ENCODE assay signal across 8 mouse cellular contexts in genomic region chr11:118236520-118237190, GRCm38 (mm10). TPM values are rescaled to one million over a fixed set of nuclear protein-coding genes. Genes with fewer than 3 reads are reported as not detected.
DNase-seq lines count a peak whose midpoint lies in the region; ATAC-seq and TF ChIP-seq lines count a peak whose summit lies in the region.

No protein-coding gene starts in this region.

- H3K4me1 ChIP-seq in kidney, embryonic 15.5 days, result peaks cover 66% of the 10 kb centered on the region

- WGBS in kidney, embryonic 15.5 days, result 27% methylated on average over 6 of the region's 6 CpGs

- TF ChIP-seq CTCF in left cerebral cortex, adult 2 months (IDR thresholded peaks at IDR 0.05), result no peak; the same call in 1 of the 2 replicates

- peak; percentile 35 for ATAC-seq in common myeloid progenitor, adult 5-6 weeks (replicated peaks; ENCODE audit: low read depth, poor library complexity, severe bottlenecking)
- ATAC-seq in kidney, embryonic 15.5 days (replicated peaks; ENCODE audit: low FRiP score), result peak; percentile 19; the same call in 1 of the 2 replicates
- ATAC-seq in megakaryocyte-erythroid progenitor cell, adult 5-6 weeks (replicated peaks; ENCODE audit: low FRiP score, low TSS enrichment, poor library complexity, severe bottlenecking), result no peak

- no peaks in the 10 kb centered on the region for H3K9me3 ChIP-seq in kidney, embryonic 15.5 days (replicated peaks)

- no peaks in the 10 kb centered on the region for H3K27me3 ChIP-seq in kidney, embryonic 15.5 days

- 0 out of 2 replicates have a peak overlapping the region, but pooled peaks have one; percentile 3 for H3K27ac ChIP-seq in left cerebral cortex, adult 2 months
- H3K27ac ChIP-seq in kidney, embryonic 15.5 days, result peak overlapping the region; percentile 81

- intact Hi-C loops in left cerebral cortex, adult 2 months (cut with DNase I), result no loop called here
- intact Hi-C loops in left cerebral cortex, postnatal 4 days (cut with DNase I), result no loop called here

- H3K9ac ChIP-seq in kidney, embryonic 15.5 days, result no peak overlapping the region

- no peak overlapping the region; the same call in 1 of the 2 replicates for H3K4me2 ChIP-seq in kidney, embryonic 15.5 days

- H3K4me3 ChIP-seq in left cerebral cortex, adult 2 months, result no peak overlapping the region
- no peak overlapping the region for H3K4me3 ChIP-seq in kidney, embryonic 15.5 days (replicated peaks)

- no peak for DNase-seq in left cerebral cortex, adult 2 months (ENCODE audit: extremely low spot score in 1 of 2, low spot score in 2 of 2)
- no peak for DNase-seq in left cerebral cortex, adult 18-20 months (ENCODE audit: low spot score in 2 of 2)
- DNase-seq in mesoderm, embryonic 11.5 days (ENCODE audit: low read depth, low spot score), result peak; percentile 14
- no peak for DNase-seq in left cerebral cortex, postnatal 4 days
- no peak for DNase-seq in cerebellum, adult 18-20 months

- no peaks in the 10 kb centered on the region for H3K36me3 ChIP-seq in kidney, embryonic 15.5 days

RNA-seq across cellular contexts. Expression of gene Cyth1, which starts 11.7 kb away (rescaled TPM):
- total RNA-seq in left cerebral cortex, adult 2 months (2021), result 10 to 100 TPM; 65.2 to 69.3 TPM
- total RNA-seq in left cerebral cortex, adult 18-20 months (2021), result 10 to 100 TPM; 62.0 to 68.2 TPM
- 35.6 and 37.5 TPM in 2 replicates for total RNA-seq in common myeloid progenitor, adult 5-6 weeks (2017)
- 16.4 and 16.5 TPM in 2 replicates for polyA plus RNA-seq in kidney, embryonic 15.5 days (2015; fragmentation: Nextera tagmentation; extraction: Ambion mirVana)
- 6.8 and 14.3 TPM in 2 replicates for total RNA-seq in megakaryocyte-erythroid progenitor cell, adult 5-6 weeks (2014; fragmentation: Nextera tagmentation)
- total RNA-seq in megakaryocyte-erythroid progenitor cell, adult 5-6 weeks (2017), result 11.2 and 17.7 TPM in 2 replicates
- total RNA-seq in left cerebral cortex, postnatal 4 days (2021), result 10 to 100 TPM; 66.3 to 70.5 TPM

RNA-seq across cellular contexts. Expression of gene Usp36, which starts 53.4 kb away (rescaled TPM):
- 10 to 100 TPM; 32.1 to 33.1 TPM for total RNA-seq in left cerebral cortex, adult 2 months (2021)
- 10 to 100 TPM; 29.3 to 30.3 TPM for total RNA-seq in left cerebral cortex, adult 18-20 months (2021)
- total RNA-seq in common myeloid progenitor, adult 5-6 weeks (2017), result 9.9 and 14.9 TPM in 2 replicates
- 21.8 and 24.2 TPM in 2 replicates for polyA plus RNA-seq in kidney, embryonic 15.5 days (2015; fragmentation: Nextera tagmentation; extraction: Ambion mirVana)
- total RNA-seq in megakaryocyte-erythroid progenitor cell, adult 5-6 weeks (2014; fragmentation: Nextera tagmentation), result 39.5 and 44.6 TPM in 2 replicates
- total RNA-seq in megakaryocyte-erythroid progenitor cell, adult 5-6 weeks (2017), result 16.6 and 17.1 TPM in 2 replicates
- 10 to 100 TPM; 27.3 to 30.2 TPM for total RNA-seq in left cerebral cortex, postnatal 4 days (2021)
